Mouse (Mus musculus) small intestine, adult 2 months (tissue): ENCODE data around the gene Clic3.

Source experiments
- CTCF ChIP-seq: fragments of 200-500 bp; IDR thresholded peaks from 2 replicates; pipeline ENCODE4 v1.5.1; 2012; ENCODE audit warnings: low read depth, mild to moderate bottlenecking, control low read depth, inconsistent platforms, low read length, moderate library complexity, mixed read lengths; ENCODE audit not compliant: insufficient replicate concordance, insufficient read length; ENCODE audit errors: extremely low read depth
- POLR2A ChIP-seq: fragments of 200-500 bp; IDR thresholded peaks from 2 replicates; pipeline ENCODE4 v1.6.1; 2012; ENCODE audit warnings: low read depth, mild to moderate bottlenecking, control low read depth, inconsistent platforms, low read length, moderate library complexity

GRCm38 (mm10) chr2:25465256-25465655 is 8.6 kb downstream of the Clic3 start:
- TF ChIP-seq CTCF (no peak), POLR2A (no peak)
